Mouse (Mus musculus) C2C12 (cell line): ENCODE measurements around the gene Tpk1. TPM values are rescaled to one million over a fixed set of nuclear protein-coding genes. Genes with fewer than 3 reads are reported as not detected.

ENCODE experiments used
- H3K27me3 ChIP-seq: one replicate; pipeline ENCODE4 v1.6.1; 2011; ENCODE audit not compliant: control insufficient read depth, insufficient read depth, insufficient read length
- H3K36me3 ChIP-seq: one replicate; pipeline ENCODE4 v1.6.1; 2011; ENCODE audit not compliant: control insufficient read depth, insufficient read depth
- H3K4me3 ChIP-seq: one replicate; pipeline ENCODE4 v1.5.1; 2011; ENCODE audit warnings: mild to moderate bottlenecking, control low read depth; ENCODE audit not compliant: poor library complexity, insufficient read depth, severe bottlenecking
- H3K79me2 ChIP-seq: one replicate; pipeline ENCODE4 v1.6.1; 2011; ENCODE audit not compliant: control insufficient read depth, insufficient read depth
- H3K79me3 ChIP-seq: one replicate; pipeline ENCODE4 v1.6.1; 2011; ENCODE audit warnings: low read depth, control low read depth
- H3ac ChIP-seq: one replicate; pipeline ENCODE3; 2011; ENCODE audit warnings: low read depth; ENCODE audit not compliant: control insufficient read depth, insufficient read length
- CEBPB ChIP-seq: IDR thresholded peaks from one replicate; pipeline ENCODE4 v1.6.1; 2011; ENCODE audit warnings: low read depth, mild to moderate bottlenecking, control low read depth, moderate library complexity
- CTCF ChIP-seq: IDR thresholded peaks from one replicate; pipeline ENCODE4 v1.5.1; 2011; ENCODE audit not compliant: control insufficient read depth, insufficient read depth, insufficient read length
- FOSL1 ChIP-seq: IDR thresholded peaks from one replicate; pipeline ENCODE4 v1.8.0; 2011; ENCODE audit warnings: mild to moderate bottlenecking, low read length; ENCODE audit not compliant: poor library complexity, insufficient read depth, severe bottlenecking
- MAX ChIP-seq: IDR thresholded peaks from one replicate; pipeline ENCODE4 v1.6.1; 2011; ENCODE audit warnings: mild to moderate bottlenecking, control low read depth
- MYOD1 ChIP-seq: IDR thresholded peaks from one replicate; pipeline ENCODE4 v1.6.1; 2011; ENCODE audit warnings: low read depth; ENCODE audit not compliant: control insufficient read depth, insufficient read length
- MYOG ChIP-seq: IDR thresholded peaks from one replicate; pipeline ENCODE4 v1.6.1; 2011; ENCODE audit not compliant: control insufficient read depth, insufficient read length; ENCODE audit errors: extremely low read depth
- USF1 ChIP-seq: IDR thresholded peaks from one replicate; pipeline ENCODE4 v1.6.1; 2011; ENCODE audit warnings: low read depth, mild to moderate bottlenecking, control low read depth, moderate library complexity
- polyA plus RNA-seq: library from polyadenylated mRNA; unstranded; fragments of >200 nt; fragmentation: generic; extraction: Trizol; gene quantifications from one replicate; pipeline ENCODE4 v1.2.1, GENCODE M21; 2012; ENCODE audit warnings: missing spikeins

Gene Tpk1
- polyA plus RNA-seq, 1 experiment: 0.82 TPM

DNA sequence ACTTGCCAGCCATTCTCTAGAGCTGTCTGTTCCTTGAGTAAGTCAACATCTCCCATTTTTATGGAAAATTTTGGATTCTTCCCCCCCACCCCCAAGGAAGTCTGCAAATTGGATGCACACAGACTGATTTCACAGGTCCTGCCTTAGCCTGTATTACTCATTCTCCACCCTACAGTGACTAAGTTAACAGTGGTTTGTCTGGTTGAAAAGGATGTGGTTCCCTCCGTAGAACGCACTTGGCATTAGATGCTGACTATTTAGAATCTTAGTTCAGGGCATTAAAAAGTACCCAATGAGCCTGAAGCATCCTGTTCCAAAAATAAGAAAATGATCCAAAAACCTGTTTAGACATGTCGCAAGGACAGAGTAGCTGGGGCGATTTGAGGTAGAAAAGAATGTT lies 312.6 kb downstream of the Tpk1 start:
- Histone ChIP-seq H3ac (no peak overlapping the region), H3K4me3 (no peak overlapping the region), H3K27me3 (no peaks in the 10 kb centered on the region), H3K79me3 (no peaks in the 10 kb centered on the region), H3K79me2 (no peaks in the 10 kb centered on the region), H3K36me3 (no peaks in the 10 kb centered on the region)
- TF ChIP-seq CEBPB (peak; percentile 29), MYOD1 (no peak), FOSL1 (peak; percentile 24)

- no peak for TF ChIP-seq MYOD1
- no peak for TF ChIP-seq CTCF
- TF ChIP-seq MAX: no peak
- TF ChIP-seq MYOG: no peak
- no peak for TF ChIP-seq USF1
- no peak for TF ChIP-seq CEBPB
- TF ChIP-seq FOSL1: no peak
- Histone ChIP-seq H3K36me3 (no peaks in the 10 kb centered on the region), H3K79me3 (no peaks in the 10 kb centered on the region), H3K79me2 (no peaks in the 10 kb centered on the region), H3K27me3 (no peaks in the 10 kb centered on the region), H3K4me3 (no peak overlapping the region), H3ac (no peak overlapping the region)
Measured at GRCm38 (mm10) chr6:43349083-43349482, 317.0 kb downstream of the Tpk1 start.

DNA sequence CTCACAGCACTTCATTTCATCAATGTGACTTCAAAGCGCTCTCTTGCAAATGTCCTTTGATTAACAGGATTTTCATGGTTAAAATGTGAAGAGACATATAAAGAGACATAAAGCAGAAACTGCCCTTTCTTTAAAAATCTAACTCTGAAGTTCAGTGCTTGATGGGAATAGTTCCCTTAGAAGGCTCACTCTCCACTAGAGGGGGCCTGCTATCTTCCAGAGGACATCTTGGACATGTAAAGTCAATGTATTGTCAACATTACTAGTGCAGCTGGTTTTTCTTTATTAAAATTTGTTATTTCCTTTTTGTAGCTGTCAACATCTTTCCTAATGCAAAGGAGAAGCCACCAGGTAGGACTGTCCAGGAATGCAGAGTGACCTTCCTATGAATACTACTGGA lies 318.4 kb downstream of the Tpk1 start:
- no peaks in the 10 kb centered on the region for H3K79me3 ChIP-seq
- no peak overlapping the region for H3ac ChIP-seq
- TF ChIP-seq MYOG: no peak
- no peak for TF ChIP-seq MAX
- no peak for TF ChIP-seq MYOD1
- TF ChIP-seq CTCF: no peak
- no peak for TF ChIP-seq FOSL1
- TF ChIP-seq USF1: no peak
- TF ChIP-seq CEBPB: no peak
- H3K4me3 ChIP-seq: no peak overlapping the region
- no peaks in the 10 kb centered on the region for H3K27me3 ChIP-seq
- no peaks in the 10 kb centered on the region for H3K79me2 ChIP-seq
- H3K36me3 ChIP-seq: no peaks in the 10 kb centered on the region

DNA sequence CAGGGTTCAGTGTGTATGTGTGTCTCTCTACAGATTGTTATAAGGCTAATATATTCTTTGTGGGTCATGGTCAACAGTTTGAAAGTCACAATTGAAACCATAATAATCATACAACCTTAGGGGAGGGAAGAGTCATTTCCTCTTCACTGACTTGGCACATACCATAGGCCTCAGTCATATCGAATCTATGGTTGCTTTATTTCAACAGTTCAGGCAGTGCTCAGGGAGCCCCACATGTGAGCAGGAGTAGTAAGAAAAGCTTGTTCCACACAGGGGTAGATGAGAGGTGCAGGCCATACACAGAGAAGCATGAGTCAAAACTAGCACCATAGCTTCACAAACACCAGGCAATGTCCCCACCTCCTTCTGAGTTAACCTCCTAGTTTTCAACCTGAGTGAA lies 323.1 kb downstream of the Tpk1 start:
- Histone ChIP-seq H3K4me3 (no peak overlapping the region), H3K79me3 (no peaks in the 10 kb centered on the region), H3K36me3 (no peaks in the 10 kb centered on the region), H3ac (no peak overlapping the region), H3K27me3 (no peaks in the 10 kb centered on the region), H3K79me2 (no peaks in the 10 kb centered on the region)
- TF ChIP-seq CTCF (no peak), FOSL1 (no peak), CEBPB (no peak), MAX (no peak), MYOG (no peak), USF1 (no peak), MYOD1 (no peak)

GRCm38 (mm10) chr6:43342386-43342785 lies 323.7 kb downstream of the Tpk1 start:
- Histone ChIP-seq H3ac (no peak overlapping the region), H3K4me3 (no peak overlapping the region), H3K27me3 (no peaks in the 10 kb centered on the region), H3K79me2 (no peaks in the 10 kb centered on the region), H3K79me3 (no peaks in the 10 kb centered on the region), H3K36me3 (no peaks in the 10 kb centered on the region)
- TF ChIP-seq MAX (no peak), MYOD1 (no peak), FOSL1 (no peak), CTCF (no peak), USF1 (no peak), MYOG (no peak), CEBPB (no peak)

DNA sequence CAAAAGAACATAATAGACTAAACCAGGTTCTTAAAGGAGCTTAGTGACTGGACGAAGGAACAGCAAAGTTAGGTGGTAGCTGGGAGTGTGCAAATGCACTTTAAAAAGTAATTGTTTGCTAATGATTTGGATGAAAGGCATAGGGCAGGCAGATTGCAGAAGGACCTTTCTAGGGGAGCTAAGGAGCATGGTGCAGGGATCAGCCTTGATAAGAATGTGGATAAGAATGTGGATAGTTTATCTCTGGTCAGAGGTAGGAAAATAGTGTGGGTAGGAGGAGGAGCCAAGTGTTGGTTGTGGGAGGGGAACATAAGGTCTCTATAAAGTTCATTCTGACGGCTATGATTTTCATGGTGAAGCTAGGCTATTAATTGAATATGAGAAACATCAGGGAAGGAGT lies 327.3 kb downstream of the Tpk1 start:
- H3K27me3 ChIP-seq: no peaks in the 10 kb centered on the region
- H3K4me3 ChIP-seq: no peak overlapping the region
- H3ac ChIP-seq: no peak overlapping the region
- H3K79me2 ChIP-seq: no peaks in the 10 kb centered on the region
- no peaks in the 10 kb centered on the region for H3K79me3 ChIP-seq
- TF ChIP-seq MYOD1 (no peak), MAX (no peak), CEBPB (no peak), FOSL1 (no peak), MYOG (no peak), CTCF (no peak), USF1 (no peak)
- H3K36me3 ChIP-seq: no peaks in the 10 kb centered on the region
